ENCODE assay signal across 15 mouse cellular contexts in genomic region chr3:87206336-87207075, GRCm38 (mm10). TPM values are rescaled to one million over a fixed set of nuclear protein-coding genes. Genes with fewer than 3 reads are reported as not detected.
"Had no signal": no experiment of that assay in that cellular context is flagged by ENCODE, and none has a peak within 500 bp of the region (broad histone marks: within the 10 kb centered on the region; RNA-seq: fewer than 3 reads in every experiment).

No protein-coding gene starts in this region.

- H3K27ac ChIP-seq: kidney, embryonic 15.5 days; left cerebral cortex, adult 2 months; liver, embryonic 15.5 days; midbrain, embryonic 12.5 days; neural tube, embryonic 15.5 days; stomach, postnatal 0 days had no signal

- H3K9ac ChIP-seq: kidney, embryonic 15.5 days; liver, embryonic 15.5 days; lung, embryonic 14.5 days; midbrain, embryonic 12.5 days; neural tube, embryonic 15.5 days had no signal

- H3K36me3 ChIP-seq: kidney, embryonic 15.5 days; liver, embryonic 15.5 days; midbrain, embryonic 12.5 days; neural tube, embryonic 15.5 days had no signal

- H3K4me3 ChIP-seq: kidney, embryonic 15.5 days; left cerebral cortex, adult 2 months; liver, embryonic 15.5 days; midbrain, embryonic 12.5 days; myocyte; neural tube, embryonic 15.5 days had no signal

- DNase-seq: kidney, adult 2 months; kidney, postnatal 25 days; lung, embryonic 14.5 days; lung, postnatal 10 days; right cerebral cortex, adult 18-20 months; right cerebral cortex, postnatal 25 days; thymus, postnatal 14 days had no signal

- H3K4me1 ChIP-seq: kidney, embryonic 15.5 days; liver, embryonic 15.5 days had no signal

- H3K27me3 ChIP-seq: kidney, embryonic 15.5 days; liver, embryonic 15.5 days; midbrain, embryonic 12.5 days; neural tube, embryonic 15.5 days had no signal

- H3K4me2 ChIP-seq: kidney, embryonic 15.5 days; liver, embryonic 15.5 days; lung, embryonic 14.5 days; midbrain, embryonic 12.5 days; neural tube, embryonic 15.5 days had no signal

- H3K9me3 ChIP-seq: kidney, embryonic 15.5 days; liver, embryonic 15.5 days; midbrain, embryonic 12.5 days; neural tube, embryonic 15.5 days had no signal

RNA-seq across cellular contexts. Expression of gene Kirrel, which starts 32.0 kb away (rescaled TPM):
- total RNA-seq: megakaryocyte-erythroid progenitor cell, adult 5-6 weeks had no signal

RNA-seq across cellular contexts. Expression of gene Fcrls, which starts 57.0 kb away (rescaled TPM):
- total RNA-seq: megakaryocyte-erythroid progenitor cell, adult 5-6 weeks had no signal
- polyA plus RNA-seq: myocyte had no signal
